Mouse (Mus musculus): ENCODE measurements around the gene Spata6.

The Spata6 gene

DNA sequence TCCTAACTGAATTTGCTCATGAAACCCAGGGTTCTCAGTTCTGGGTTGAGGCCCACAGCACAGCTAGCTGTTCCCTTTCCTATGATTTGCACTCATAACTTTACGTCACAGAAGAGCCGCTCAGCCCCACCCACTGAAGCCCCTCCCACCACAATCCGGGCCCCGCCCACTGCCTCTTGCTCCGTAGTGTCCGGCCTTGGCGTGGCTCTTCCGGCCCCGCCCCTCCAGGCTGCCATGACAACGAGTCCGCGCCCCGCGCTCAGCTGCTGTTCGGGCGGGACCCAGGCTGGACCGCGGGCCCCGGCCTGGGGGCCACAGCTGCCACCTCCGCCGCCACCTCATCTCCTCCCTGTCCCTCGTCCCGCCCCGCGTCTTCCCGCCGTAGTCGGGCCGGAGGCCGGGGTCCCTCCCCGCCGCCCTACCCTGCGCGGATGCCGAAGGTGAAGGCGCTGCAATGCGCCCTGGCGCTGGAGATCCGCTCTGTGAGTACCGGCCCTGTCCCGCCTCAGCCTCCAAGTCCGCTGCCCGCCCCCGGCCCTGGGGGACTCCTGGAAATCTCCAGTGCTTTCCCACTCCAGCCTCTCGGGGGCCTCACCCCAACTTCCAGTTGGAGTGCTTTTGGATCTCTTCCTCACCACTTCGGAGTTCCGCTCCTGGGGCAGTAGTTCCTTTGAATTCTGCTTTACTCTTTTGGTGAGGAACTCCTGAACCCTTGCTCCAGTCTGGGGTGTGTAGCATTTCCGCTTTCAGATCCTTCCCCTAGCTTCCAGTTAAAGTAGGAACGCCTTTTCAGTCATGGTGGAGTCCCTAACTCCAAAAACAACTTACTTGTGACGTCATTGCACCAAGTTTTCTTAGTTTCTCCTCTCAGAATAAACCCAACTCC lies at the start of gene Spata6:
Spata6 (plus strand) TSS at position 209 of the 886 bp plus-strand sequence.
- DNase-seq (ENCODE audit: low spot score) = peak; percentile 48

DNA sequence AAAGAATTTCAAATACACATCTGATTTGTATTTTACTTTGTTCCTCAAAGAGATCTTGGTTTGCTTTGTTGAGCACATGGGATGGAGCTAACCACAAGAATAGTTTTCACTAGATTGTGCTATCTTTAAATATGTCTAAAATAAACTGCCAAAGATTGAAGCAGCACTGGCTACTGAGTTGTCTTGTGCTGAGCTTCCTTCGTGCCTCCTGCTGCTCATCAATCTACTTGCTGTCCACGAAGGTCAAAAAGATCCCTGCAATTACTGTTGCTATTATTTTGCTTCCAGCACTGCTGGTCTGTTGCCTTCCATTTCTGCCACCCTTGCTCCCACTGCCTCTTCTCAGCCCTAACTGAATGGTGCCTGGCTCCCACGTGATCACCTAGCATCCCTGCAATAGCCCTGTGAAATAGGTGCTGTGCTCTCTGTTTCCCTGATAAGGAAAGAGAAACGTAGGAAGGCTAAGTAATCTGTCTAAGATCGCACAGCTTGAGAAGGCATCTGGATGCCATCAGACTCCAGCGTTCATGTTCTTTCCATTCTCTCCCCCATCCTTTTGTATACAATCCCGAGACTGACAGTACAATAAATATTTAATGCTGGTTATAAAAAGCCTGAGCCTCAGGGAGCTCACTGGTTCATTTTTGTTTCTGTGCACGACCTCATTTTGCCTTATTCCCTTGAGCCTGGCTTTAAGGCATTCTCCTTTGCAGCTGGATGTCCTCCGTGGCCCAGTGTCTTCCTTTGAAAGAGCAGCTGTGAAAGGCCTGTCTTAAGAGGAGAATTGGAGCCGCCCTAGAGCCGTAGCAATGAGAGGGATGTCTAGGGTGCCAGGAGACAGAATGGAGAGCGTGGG lies 49.0 kb upstream of the Spata6 start:
- no peak for DNase-seq (ENCODE audit: low spot score)

DNA sequence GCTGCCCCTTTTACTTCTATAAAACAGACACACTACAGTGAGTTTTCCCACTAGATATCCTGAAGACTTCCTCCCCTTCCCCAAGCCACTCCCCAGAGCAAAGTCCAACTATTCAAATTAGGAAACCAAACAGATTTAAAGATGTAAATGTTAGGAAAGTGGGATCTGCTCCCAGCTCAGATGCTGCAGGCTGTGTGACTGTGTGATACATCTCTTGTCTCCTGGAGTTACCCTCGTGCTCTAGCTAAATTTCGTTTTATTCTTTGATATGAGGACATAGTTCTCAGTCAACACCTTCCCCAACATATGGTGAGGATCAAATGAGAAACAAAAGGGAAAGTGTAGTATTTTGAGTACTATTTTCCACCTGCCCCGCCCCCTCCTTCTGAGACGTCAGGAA lies 48.3 kb upstream of the Spata6 start:
- no peak for DNase-seq (ENCODE audit: low spot score)

DNA sequence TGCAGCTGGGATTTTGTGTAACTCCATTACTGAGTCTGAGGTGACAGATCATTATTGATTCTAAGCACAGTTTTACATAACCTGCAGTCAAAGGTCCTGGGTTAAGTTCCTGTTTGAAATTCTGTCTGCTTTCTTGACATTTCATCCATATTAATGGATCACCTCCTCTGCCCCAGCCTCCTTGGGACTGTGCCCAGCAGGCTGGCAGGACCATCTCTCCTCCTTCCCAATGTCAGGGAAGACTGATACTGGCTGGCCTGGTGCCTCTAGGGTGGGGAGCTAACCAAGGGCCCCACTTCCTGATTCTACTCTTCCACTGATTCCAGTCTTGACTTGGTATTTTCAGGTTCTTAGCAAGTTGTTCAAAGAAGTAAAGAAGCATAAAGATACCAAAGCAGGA lies 45.9 kb upstream of the Spata6 start:
- no peak for DNase-seq (ENCODE audit: low spot score)

DNA sequence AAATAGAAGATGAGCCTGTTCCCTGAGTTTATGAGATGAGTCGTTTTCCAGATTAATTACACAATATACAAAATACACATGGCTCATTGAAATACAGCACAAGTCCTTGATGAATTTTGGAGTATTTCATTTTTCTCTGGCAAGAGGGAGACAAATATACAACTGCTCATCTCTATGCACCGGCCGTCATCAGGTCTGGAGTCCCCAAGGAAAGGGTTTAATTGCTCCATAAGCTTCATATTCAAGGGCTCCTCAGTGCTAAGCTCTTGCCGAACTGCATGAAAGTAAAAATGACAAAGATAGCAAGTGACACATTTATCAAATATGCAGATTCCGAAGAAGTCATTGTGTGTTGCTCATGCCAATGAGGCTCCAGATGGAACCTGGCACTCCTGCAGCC lies 37.9 kb upstream of the Spata6 start:
- DNase-seq (ENCODE audit: low spot score) = no peak

DNA sequence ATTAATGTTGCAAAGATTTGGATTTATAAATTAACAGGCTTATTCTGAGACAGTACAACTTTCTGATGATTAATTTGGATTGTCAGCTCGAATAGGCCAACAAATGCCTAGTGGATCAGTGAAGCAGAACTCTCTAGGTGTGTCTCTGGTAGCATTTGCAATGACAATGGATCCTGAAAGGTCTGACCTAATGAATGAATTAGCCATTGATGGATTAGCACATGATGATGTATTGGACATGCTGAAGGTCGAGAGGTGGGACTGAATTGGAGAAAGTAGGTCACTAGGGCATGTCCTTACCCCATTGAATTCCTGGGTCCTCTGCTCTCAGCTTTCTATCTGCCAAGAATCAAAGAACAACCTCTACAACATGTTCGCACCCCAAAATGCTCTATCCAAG lies 37.0 kb upstream of the Spata6 start:
- DNase-seq (ENCODE audit: low spot score) = no peak

DNA sequence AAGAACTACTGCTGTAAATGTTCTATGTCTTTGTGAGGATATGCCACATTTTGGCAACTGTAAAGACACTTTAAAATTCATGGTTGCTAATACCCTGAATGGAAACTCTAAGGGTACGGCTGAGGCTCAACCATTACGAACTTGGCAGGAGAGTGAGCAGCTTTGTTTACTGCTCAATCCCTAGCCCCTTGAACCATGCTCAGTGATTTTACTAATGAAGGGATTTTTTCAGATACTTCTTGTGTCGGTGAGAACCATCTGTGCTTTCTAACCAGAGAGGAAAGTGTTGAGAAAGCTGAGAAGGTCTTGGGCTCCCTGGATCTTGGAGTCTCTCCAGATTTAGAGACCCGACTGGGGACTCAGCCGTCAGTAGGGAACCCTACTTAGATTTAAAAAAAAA lies 35.9 kb upstream of the Spata6 start:
- no peak for DNase-seq (ENCODE audit: low spot score)

DNA sequence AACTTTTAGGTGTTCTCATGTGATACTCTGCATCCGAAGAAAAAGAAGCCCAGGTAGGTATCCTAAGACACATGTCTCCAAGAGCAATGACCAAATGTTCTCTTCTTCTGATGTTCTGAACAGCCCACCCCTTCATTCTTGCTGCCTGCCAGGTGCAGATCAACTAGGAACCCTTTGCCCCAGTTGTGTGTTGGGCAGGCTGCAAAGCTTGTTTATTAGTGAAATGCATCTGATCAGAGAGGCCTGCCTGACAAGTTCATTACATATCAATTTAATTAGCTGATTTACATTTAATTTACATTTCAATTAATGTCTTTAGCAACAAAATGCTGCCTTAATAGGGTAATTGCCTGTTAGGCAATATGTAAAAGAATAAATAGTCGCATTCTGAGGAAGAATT lies 33.8 kb upstream of the Spata6 start:
- no peak for DNase-seq (ENCODE audit: low spot score)

DNA sequence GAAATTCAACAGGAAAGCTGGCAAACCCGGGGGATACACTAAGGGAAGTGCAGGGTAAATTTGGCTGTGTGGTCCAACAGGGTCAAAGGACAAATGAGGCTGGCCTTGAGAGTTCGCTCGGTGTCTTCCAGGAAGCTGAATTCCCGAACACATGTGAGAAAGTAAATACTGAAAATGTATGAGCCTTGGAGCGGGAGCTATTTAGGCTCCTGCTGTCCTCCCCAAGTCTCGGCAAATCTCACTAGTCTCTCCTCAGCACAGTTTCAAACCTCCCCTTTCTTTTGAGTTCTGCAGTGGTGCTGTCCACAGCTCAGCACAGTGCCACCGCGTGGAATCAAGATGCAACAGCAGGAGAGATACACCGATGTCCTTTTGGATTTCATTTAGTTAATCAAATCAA lies 32.8 kb upstream of the Spata6 start:
- DNase-seq (ENCODE audit: low spot score) = no peak

DNA sequence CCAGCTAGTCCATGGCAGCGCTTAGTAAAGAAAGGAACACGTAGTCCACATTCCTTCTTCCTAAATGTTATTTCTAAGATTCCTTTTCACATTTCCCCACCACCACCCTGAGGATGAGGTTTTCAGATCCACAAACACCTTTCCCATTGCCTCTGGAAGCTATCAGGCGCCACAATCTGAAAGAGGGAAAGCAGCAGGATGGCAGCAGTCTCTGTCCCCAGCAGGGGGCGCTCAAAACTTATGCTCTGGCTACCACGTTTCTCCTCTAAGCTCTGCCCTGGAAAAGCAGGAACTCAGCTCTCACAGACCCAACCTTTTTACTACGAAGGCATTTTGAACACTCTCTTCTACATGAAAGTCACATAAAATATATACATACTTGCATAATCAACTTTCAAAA lies 32.2 kb upstream of the Spata6 start:
- DNase-seq (ENCODE audit: low spot score) = peak; percentile 26

DNA sequence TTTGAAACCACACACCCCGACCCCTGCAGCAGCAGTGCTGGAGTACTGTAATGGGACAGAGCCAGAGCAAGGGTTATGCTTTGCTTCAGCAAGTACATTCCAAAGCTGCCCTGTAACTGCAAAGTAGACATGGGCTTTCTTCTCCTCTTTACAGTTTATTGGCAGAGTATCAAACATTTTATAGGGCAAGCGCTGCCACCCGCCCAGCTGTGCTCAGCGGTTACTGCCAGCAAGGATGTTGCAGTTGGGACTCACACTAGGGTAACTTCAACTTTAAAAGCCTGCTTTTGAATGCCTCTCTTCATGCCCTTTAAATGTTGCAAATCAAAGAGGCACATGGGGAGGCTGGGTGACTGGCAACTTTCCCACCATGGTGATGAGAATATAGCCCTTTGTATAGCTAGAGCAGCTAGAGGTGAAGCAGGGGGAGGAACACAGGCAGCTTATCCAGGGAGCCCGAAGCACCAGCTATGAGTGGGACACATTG lies 28.7 kb upstream of the Spata6 start:
- DNase-seq (ENCODE audit: low spot score) = no peak

DNA sequence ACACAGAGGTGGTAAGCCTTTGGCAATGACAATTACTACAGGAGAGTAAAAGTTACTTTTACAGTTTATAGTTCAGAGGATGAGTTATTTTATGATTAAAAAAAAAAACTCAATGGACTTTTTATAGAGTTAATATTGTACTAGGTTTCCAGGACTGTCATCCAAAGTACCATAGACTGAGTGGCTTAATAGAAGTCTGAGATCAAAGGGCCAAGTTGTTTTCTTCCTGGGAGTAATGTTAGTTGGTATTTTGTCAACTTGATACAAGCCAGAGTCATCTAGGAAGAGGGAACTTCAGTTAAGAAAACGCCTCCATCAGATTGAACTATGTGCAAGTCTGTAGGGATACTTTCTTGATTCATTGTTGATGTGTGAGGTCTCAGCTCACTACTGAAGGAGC lies 18.4 kb upstream of the Spata6 start:
- no peak for DNase-seq (ENCODE audit: low spot score)

DNA sequence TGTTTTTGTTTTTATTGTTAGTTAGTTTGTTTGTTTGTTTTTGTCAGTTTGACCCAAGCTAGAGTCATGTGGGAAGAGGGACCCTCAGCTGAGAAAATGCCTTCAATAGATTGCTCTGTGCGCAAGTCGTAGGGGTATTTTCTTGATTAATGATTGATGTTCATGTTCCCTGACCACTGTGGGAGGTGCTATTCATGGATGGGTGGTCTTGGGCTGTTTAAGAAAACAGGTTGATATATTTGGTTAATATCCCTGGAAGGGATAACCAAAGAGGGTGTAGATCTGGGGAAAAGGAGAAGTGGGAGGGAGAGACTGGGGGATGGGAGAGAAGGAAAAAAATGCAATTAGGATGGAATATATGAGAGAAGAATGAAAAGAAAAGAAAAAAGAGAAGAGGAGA lies 15.7 kb upstream of the Spata6 start:
- no peak for DNase-seq (ENCODE audit: low spot score)

DNA sequence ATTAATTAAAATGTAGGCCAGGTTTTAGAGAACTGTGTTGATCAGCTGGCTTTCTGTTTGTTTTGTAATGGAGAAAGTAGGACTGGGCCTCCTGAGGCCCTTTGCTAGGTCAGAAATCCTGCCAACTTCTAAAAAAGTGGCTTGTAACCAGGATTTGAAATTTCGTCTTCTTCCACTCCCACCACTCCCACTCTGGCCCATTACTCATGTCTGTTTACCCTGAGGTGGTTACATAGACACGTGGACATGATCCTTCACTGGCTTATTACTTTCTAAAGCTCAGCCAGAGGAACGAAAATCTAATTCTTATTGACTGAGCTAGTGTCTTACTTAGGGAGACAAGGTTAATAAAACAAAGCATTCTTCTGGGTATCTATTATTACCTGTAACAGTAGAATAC lies 14.8 kb upstream of the Spata6 start:
- no peak for DNase-seq (ENCODE audit: low spot score)

DNA sequence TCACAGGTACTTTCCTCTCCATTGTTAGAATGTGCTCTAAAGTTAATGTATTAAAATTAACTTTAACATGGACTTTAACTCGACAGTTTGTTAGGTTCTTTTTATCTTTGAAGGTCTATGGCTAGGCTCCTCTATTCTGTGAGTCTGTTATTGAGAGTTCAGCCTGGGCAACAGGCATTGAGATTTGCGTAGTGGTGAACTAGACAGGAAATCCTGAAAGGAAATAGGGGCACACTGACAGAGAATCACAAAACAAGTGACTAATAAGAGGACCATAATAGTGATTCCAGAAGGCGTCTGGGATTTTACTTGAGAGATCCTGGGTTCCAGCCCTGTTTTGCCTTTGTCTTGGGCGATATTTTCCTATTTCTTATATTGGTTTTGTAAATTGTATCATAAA lies 488 bp upstream of the Spata6 start:
- no peak for DNase-seq (ENCODE audit: low spot score)

DNA sequence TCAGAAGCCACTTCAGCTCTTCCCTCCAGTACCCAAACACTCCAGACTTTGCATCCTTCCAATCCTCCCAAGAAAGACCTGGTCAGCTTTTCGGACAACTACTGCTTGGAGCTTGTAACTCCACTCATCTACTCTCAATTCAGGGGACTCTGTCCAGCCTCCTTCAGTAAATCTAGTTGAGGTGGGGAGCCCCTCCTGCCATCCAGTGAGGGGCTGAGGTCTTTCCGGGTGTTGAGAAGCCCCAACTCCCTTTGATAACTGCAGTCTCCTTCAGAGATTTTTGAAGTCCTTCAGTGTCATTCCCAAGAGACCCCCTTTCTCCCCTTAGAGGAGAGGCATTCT lies 849 bp downstream of the Spata6 start:
- DNase-seq (ENCODE audit: low spot score) = no peak

DNA sequence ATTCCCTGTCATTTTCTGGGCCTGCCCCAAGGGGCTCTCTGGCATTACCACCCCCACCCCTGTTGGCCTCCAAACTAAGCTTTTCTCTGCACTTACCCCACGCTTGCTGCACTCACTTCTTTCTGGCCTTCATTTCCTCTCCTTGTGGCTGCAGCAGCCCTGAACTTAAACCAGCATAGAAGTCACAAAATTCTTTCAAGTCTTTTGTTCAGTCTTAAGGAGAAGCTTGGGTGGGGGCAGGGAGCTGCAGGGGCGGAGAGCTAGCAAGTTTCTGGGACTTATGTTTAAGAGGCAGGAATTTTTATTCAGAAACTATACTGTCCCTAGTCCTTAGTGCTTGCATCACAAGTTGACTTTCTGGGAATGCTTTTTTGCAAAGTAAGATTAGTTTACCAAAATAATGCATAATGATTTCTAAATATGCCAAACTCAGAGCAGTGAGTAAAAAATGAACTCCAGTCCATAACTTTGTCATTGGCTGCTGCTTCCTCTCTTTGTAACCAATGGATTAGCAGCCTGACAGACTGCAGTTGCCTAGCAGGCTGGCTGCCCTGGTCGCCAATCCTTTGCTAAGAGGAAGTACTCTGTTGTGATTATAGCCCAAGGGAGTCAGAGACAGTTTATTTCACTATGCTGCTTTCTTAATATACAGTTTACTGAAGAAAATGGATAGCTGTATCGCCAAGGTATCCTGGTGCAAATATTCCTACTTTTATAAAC lies 1.5 kb downstream of the Spata6 start:
- DNase-seq (ENCODE audit: low spot score) = no peak

DNA sequence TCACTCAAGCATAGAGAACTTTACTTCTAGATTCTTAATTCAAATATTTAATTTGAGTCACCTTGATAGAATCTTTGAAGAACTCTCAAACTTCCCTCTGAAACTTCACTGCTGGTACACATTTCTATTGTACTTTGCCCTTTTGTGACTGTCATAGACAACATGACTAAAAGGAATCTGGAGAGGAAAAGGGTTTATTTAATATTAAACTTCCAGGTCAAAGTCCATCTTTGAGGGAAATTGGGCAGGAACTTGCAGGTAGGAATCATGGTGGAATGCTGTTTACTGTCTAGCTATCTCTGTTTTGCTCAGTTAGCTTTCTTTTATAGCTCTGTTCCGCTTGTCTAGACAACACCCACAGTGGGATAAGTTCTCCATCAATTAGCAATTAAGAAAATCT lies 17.8 kb downstream of the Spata6 start:
- DNase-seq (ENCODE audit: low spot score) = no peak

DNA sequence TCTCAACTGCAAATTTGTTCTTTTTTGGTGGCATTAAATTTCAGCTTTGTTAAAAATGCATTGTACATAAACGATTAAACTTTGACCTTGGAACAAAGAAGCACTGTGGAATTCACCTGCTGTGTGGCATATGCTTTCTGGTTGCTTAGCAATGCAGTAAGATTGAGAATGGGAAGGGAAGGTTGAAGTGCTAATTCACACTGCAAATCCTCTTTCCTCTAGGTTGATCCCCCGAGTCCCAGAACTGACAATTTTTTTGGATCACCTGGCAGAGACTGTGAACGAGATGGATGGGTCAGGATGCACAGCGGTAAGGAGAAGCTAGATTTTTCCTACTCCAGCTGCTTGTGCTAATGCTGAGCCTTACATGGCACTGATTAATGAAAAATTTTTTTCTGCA lies 60.7 kb downstream of the Spata6 start:
- DNase-seq (ENCODE audit: low spot score) = no peak

DNA sequence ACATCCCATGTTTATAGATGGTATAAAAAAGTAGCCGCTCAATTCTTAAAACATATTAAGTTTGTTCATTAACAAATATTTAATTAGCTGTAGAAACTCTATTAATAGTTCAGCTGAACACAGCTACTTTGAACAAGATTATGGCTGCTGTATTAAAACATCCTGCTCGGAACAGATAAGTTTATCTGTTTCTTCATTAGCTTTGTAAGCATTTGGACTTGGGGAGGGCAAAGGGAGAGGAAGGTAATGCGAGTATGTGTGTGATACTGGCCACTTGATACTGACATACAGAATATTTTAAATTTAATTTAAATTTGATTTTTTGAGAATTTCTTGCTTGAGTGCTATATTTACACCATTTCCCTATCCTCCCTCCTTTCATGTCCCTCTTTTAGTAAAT lies 80.1 kb downstream of the Spata6 start:
- no peak for DNase-seq (ENCODE audit: low spot score)

DNA sequence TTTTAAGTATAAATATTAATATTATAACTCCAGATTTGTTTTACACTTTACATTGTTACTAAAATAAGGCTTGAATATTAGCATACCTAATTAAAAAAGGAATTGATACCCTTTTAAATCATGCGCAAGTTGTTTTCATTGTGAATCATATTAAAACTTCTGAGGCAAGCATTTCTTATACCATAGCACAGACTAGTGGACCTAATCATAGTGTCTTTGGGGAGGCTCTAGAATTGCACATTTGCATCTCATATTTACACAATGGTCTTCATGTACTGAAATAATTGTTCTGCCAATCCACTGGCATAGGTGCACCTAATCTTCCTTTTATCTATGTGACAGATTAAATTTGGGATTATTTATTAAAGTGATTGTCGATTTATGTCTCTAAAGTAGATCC lies 83.4 kb downstream of the Spata6 start:
- no peak for DNase-seq (ENCODE audit: low spot score)

DNA sequence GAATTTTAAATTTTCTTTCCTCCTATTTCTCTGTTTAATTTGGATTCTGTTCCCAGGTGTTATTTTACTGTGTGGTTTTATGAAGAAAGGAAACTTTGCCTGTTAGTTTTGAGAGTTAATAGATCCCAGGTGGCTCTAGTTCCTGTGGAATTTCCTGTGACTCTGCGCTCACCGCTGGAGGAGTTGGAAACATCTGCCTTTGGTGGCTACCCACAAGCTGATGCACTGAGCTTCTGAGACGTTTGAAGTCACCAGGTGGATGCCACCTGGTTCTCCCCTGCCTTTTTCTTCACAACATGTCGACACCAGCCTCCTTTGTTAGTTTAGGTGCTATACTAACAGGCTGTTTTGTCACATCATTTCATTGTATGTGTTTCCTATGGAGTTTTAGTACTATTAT lies 97.7 kb downstream of the Spata6 start:
- no peak for DNase-seq (ENCODE audit: low spot score)

DNA sequence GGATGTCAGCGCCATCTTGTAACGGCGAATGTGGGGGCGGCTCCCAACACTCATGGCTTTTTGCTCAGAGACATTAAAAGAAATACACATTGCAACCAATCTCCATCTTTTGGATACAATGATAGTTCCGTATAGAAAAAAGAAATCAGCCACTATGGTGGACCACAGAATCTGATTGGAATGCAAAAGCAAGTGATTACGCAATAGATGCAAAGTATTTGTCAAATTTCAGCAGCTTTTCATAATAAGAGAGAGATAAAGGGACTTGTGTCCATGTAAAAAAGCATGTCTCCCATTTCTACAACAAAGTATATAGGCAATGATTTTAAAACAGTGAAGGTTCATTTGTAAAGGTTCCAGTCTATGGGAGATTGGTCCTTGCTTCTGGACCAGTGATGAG lies 119.1 kb downstream of the Spata6 start:
- no peak for DNase-seq (ENCODE audit: low spot score)
